Mouse (Mus musculus): Measurements from ENCODE around the gene Nkx2-3. TPM values are rescaled to one million over a fixed set of nuclear protein-coding genes. Genes with fewer than 3 reads are reported as not detected.
A peak's percentile ranks its signal among the peaks of the same experiment; 100 is the strongest.

Nkx2-3 gene
- total RNA-seq, 2 experiments from 2014 or later, result not detected

GRCm38 (mm10) chr19:43618505-43619030, 6.4 kb downstream of the Nkx2-3 start:
- no peak for DNase-seq (ENCODE audit: low spot score in 2 of 2)

- DNase-seq (ENCODE audit: low spot score in 2 of 2), result no peak
Observed at GRCm38 (mm10) chr19:43619916-43620479, 7.9 kb downstream of the Nkx2-3 start.

- no peak for DNase-seq (ENCODE audit: low spot score in 2 of 2)
Observed at GRCm38 (mm10) chr19:43623913-43624312, 11.8 kb downstream of the Nkx2-3 start.

GRCm38 (mm10) chr19:43626160-43626559, 14.0 kb downstream of the Nkx2-3 start:
- DNase-seq (ENCODE audit: low spot score in 2 of 2), result no peak

GRCm38 (mm10) chr19:43627345-43627744, 15.2 kb downstream of the Nkx2-3 start:
- no peak for DNase-seq (ENCODE audit: low spot score in 2 of 2)

GRCm38 (mm10) chr19:43629088-43629487, 17.0 kb downstream of the Nkx2-3 start:
- DNase-seq (ENCODE audit: low spot score in 2 of 2), result no peak

GRCm38 (mm10) chr19:43630466-43631251, 18.5 kb downstream of the Nkx2-3 start:
- DNase-seq (ENCODE audit: low spot score in 2 of 2), result peak; percentile 73 to 84

GRCm38 (mm10) chr19:43641833-43642232, 29.7 kb downstream of the Nkx2-3 start:
- no peak for DNase-seq (ENCODE audit: low spot score in 2 of 2)

- no peak for DNase-seq (ENCODE audit: low spot score in 2 of 2)
Observed at GRCm38 (mm10) chr19:43642843-43643242, 30.7 kb downstream of the Nkx2-3 start.

- DNase-seq (ENCODE audit: low spot score in 2 of 2), result no peak
Observed at GRCm38 (mm10) chr19:43645508-43645907, 33.4 kb downstream of the Nkx2-3 start.

- DNase-seq (ENCODE audit: low spot score in 2 of 2), result no peak
Observed at GRCm38 (mm10) chr19:43646852-43647251, 34.7 kb downstream of the Nkx2-3 start.

- DNase-seq (ENCODE audit: low spot score in 2 of 2), result no peak
Observed at GRCm38 (mm10) chr19:43647261-43647660, 35.1 kb downstream of the Nkx2-3 start.

- DNase-seq (ENCODE audit: low spot score in 2 of 2), result no peak
Observed at GRCm38 (mm10) chr19:43648343-43648742, 36.2 kb downstream of the Nkx2-3 start.

GRCm38 (mm10) chr19:43651241-43651785, 39.2 kb downstream of the Nkx2-3 start:
- no peak for DNase-seq (ENCODE audit: low spot score in 2 of 2)

GRCm38 (mm10) chr19:43655735-43656492, 43.8 kb downstream of the Nkx2-3 start:
- peak; percentile 67 to 80 for DNase-seq (ENCODE audit: low spot score in 2 of 2)

- DNase-seq (ENCODE audit: low spot score in 2 of 2), result no peak
Observed at GRCm38 (mm10) chr19:43659632-43660031, 47.5 kb downstream of the Nkx2-3 start.

GRCm38 (mm10) chr19:43660774-43661173, 48.6 kb downstream of the Nkx2-3 start:
- no peak for DNase-seq (ENCODE audit: low spot score in 2 of 2)

- DNase-seq (ENCODE audit: low spot score in 2 of 2), result no peak
Observed at GRCm38 (mm10) chr19:43662176-43662967, 50.2 kb downstream of the Nkx2-3 start.

GRCm38 (mm10) chr19:43663471-43663870, 51.3 kb downstream of the Nkx2-3 start:
- DNase-seq (ENCODE audit: low spot score in 2 of 2), result no peak

Measured in layer of hippocampus, postnatal 14 days (tissue).